Mouse (Mus musculus) CD4-positive, CD25-positive, alpha-beta regulatory T cell, adult 4 months (primary cell): ENCODE data around the gene Adam1a. TPM values are rescaled to one million over a fixed set of nuclear protein-coding genes. Genes with fewer than 3 reads are reported as not detected.

Source experiments
- ATAC-seq: one replicate; pipeline ENCODE4 v1.8.0; 2017
- polyA plus RNA-seq, 2 experiments: library from polyadenylated mRNA; unstranded; fragments of 100-300 nt; shearing (Covaris generic); gene quantifications; one replicate each; pipeline ENCODE4 v1.2.1; 2017

Adam1a gene
- polyA plus RNA-seq, 2 experiments from 2014 or later: 1.2 to 1.6 TPM

DNA sequence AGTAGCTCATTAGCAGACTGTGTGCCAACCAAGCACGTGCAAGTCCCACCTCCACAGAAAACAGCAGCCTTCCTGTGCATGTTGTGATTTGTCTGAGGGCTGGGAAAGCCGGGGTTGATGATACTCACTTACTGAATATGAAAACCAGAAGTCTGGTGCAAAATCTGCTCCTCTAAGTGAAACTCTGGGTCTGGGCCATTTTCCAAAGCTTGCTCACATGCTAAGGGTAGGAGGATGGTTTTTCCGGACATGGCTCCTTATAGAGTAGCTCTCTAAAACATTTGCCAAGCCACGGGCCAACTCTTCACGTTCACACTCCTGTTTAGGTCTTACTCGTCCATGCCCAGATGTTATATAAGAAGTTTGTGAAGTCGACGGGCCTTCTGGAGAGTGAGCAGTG lies 52.0 kb downstream of the Adam1a start:
- ATAC-seq: no peak

DNA sequence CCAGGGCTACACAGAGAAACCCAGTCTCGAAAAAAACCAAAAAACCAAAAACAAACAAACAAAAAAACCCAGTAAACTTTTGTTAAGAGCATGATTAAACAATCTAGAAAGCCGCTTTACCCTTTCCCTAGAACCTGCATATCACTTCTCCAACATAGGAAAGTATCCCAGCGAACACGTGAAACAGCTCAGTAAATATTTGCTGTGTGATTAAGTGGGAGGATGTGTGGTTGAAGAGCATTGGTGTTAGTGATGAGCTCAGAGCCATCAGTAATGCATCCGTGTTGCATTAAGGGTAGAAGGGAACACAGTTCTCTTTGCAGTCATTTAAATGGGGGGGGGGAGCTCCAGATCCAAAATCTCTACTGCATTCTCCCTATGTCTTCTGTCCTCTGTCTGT lies 60.5 kb downstream of the Adam1a start:
- ATAC-seq: no peak

DNA sequence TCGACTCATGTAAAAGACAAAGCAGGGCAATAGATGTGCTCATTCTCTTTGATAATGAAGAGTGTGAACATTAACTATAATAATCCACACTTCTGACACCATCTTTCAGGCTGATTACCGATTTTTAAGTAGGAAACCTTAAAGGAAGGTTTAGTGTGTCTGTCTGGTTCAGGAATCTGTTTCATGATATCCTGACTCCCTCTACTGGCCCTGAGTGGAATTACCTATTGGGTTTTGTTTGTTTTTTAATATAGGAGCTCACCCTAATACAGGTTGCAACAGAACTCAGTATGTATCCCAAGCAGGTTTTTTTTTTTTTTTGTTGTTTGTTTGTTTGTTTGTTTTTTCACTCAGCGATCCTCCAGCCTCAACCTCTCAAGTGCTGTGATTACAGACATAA lies 67.6 kb downstream of the Adam1a start:
- ATAC-seq: peak; percentile 69

DNA sequence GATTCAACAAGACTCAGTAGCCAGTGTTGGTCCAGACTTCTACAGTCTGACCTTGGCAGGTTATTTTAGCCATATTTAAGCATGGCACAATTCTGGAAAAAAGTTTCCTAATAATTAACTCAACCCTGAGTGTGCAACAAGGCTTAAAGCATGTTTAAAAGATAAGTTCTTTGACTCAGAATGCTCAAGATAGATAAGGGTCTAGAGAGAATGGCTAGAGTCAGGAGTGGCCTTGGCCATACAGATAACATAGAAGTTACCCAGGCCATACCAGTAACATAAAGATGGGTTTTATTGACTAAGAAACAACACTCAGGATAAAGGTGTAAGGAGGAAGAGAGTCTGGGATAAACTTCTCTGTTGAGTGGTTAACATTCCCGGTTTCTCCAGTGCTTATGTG lies 69.2 kb downstream of the Adam1a start:
- no peak for ATAC-seq

DNA sequence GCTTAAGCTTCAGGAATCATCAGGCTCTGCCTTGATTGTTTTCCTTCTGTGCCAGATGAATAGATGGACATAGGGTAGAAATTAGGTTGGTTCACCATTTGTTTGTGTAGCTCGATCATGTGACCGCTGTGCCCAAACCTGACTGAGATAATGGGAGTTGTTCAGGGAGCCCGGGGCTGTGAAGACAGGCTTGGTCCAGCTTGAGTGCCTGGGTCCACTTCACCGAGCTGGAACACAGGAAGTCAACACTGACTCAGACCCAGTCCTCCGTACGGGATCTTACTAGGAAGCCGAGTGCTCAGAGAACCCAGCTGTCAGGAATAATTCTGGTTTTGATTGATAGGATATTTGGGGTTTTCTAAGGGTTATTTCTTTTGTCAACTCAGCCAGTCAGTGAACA lies 70.7 kb downstream of the Adam1a start:
- ATAC-seq: no peak

DNA sequence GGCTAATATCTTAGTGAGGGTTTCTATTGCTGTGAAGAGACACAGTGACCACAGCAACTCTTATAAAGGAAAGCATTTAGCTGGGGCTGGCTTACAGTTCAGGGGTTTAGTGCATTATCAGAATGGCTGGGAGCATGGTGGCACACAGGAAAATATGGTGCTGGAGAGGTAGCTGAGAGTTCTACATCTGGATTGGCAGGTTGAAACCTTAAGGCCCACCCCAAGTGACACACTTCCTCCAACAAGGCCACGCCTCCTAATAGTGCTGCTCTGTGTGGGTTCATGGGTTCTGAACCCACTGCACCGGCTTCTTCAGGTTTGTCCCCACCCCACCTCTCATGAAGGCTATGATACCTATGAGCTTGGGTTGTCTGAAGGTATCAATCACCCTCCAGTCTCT lies 72.9 kb downstream of the Adam1a start:
- no peak for ATAC-seq

DNA sequence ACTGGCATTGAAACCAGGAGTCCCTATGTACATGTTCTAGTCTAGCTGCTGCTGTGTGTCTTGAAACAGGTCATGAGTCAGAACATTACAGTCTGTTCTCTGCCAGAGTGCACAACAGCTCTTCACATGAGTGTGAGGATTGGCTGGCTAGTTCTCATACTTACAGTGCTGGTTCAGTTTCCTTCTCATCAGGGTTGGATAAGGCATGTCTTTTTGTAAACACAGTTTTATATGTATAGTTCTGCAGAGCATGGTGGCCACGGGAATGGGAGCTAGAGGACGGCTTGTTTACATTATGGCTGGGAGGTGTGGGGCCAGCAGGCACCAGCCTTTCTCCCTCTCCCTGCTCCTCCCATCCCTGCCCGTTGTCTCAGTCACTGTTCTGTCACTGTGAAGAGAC lies 75.7 kb downstream of the Adam1a start:
- ATAC-seq: no peak

Other genes starting within 250 kb of the Adam1a start
- gene Trafd1, start 159.8 kb downstream of the Adam1a start, polyA plus RNA-seq: 10 to 100 TPM; 37.5 to 58.0 TPM
- 10 to 100 TPM; 43.2 to 54.1 TPM for gene Naa25, start 147.5 kb downstream of the Adam1a start, polyA plus RNA-seq
- gene Tmem116, start 93.6 kb downstream of the Adam1a start, polyA plus RNA-seq: 1 to 10 TPM in 1 of 2 experiments, under 1 TPM in 1; 0.93 to 1.3 TPM
- gene Erp29, start 93.0 kb downstream of the Adam1a start, polyA plus RNA-seq: 10 to 100 TPM; 64.9 to 80.3 TPM
- gene Adam1b, start 42.0 kb downstream of the Adam1a start, polyA plus RNA-seq: not detected
- not detected for gene Gm42878, start within 50 bp of the Adam1a start, polyA plus RNA-seq
- gene Mapkapk5, start 423 bp upstream of the Adam1a start, polyA plus RNA-seq: 10 to 100 TPM; 23.5 to 32.2 TPM
- gene Aldh2, start 48.3 kb upstream of the Adam1a start, polyA plus RNA-seq: 10 to 100 TPM in 1 of 2 experiments, 1 to 10 TPM in 1; 10.0 to 19.3 TPM
- 1 to 10 TPM; 3.1 to 4.7 TPM for gene Acad12, start 73.5 kb upstream of the Adam1a start, polyA plus RNA-seq
- gene Acad10, start 115.0 kb upstream of the Adam1a start, polyA plus RNA-seq: 1 to 10 TPM; 6.2 to 7.0 TPM
- gene Brap, start 115.1 kb upstream of the Adam1a start, polyA plus RNA-seq: 10 to 100 TPM in 1 of 2 experiments, 1 to 10 TPM in 1; 8.0 to 13.6 TPM
- gene Atxn2, start 165.9 kb upstream of the Adam1a start, polyA plus RNA-seq: 10 to 100 TPM; 27.0 to 41.6 TPM